Mouse (Mus musculus) left cerebral cortex, postnatal 25 days (tissue): ENCODE data around the gene Ptch1. TPM values are rescaled to one million over a fixed set of nuclear protein-coding genes. Genes with fewer than 3 reads are reported as not detected.

Source experiments
- DNase-seq, 2 experiments: peaks; one replicate each; pipeline ENCODE4 v3.0.0; 2022; ENCODE audit warnings: low spot score in 2 of 2, mixed read lengths in 1 of 2
- intact Hi-C: fragments of 180-260 bp; cut with DNase I; formaldehyde crosslinking; loops from one replicate; pipeline ENCODE4 v1.15.1; 2025
- total RNA-seq, 2 experiments: library from RNA; stranded (reverse); gene quantifications; 2 replicates each; pipeline ENCODE4 v1.2.3; 2021

Ptch1 gene
- total RNA-seq, 2 experiments from 2014 or later, result 44.5 to 48.0 TPM

DNA sequence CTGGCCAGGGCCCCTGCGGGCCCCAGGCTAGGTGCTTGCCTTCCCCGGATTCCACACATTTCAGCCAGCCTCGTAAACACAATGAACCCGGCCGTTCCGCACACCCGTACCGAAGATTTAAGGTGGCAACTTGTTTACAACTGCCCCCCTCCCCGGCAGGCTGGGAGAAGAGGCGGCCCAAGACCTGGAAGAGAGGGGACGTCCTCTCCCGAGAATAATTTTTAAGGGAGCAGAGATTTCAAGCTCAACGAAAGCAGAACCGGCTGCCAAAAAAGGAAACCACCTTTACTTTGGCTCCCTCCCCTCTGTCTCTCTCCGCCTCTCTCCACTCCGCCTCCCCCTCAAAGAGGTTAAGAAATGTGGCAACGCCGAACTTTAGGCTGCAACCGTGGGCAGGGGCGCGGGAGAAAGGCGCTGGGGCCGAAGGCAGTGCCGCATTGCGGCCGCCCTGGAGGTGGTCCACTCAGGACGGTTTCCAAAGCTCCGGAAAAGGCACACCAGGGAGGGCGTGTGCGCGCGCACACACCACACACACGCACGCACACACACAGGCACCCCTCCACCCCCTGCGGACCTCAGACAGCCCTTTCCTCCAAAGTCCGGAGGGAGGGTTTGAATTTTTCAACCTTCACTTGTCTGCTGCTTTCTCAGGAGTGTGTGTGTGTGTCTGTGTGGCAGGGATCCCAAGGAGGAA lies 8.6 kb downstream of the Ptch1 start:
- peak in 1 of 2 experiments; percentile 74 for DNase-seq
- intact Hi-C loops, result loop anchor here (5.0 kb wide), 4 partner anchors 78 to 598 kb away; partner anchors contain the start of gene Habp4

DNA sequence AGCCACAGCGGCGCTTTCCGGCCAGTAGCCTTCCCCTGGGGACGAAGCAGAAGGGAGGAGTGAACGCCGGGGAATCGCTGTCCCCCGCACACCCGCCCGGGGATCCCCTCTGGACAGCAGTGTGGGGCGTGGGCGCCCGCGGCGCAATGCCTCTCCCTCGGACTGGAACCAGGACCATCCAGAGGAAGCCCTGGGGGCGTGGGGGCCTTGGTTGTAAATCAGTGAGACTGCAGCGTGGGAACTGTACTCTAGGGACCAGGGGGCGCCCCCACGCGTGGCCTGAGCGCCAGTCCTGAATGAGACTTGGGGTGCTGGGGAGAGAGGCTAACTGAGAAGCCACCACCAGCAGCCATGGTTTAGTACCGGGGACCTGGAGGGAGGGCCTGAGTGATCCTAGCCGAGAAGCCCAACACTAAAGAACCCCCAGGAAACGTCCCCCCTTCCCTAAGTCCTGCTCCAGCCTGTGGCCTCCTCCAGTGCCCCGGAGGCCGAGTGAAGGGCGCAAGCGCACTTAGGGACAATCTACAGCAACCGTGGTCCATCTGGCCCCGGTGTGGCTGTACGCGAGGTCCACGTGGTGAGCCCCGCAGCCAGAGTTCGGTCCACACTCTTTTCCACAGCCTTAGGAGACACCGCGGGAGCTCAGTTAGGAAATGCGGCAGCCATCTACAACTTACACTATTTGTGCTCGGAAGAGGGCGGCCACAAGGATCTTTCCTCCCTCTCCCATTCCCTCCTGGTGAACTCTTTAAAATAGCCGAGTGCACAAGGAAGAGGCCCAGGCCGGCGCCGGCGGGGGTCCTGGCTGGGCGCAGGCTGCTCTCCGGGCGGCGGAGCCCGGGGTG lies 9.4 kb downstream of the Ptch1 start:
- intact Hi-C loops, result loop anchor here (1.0 kb wide), 1 partner anchor 12 kb away; no protein-coding TSS in a partner anchor

DNA sequence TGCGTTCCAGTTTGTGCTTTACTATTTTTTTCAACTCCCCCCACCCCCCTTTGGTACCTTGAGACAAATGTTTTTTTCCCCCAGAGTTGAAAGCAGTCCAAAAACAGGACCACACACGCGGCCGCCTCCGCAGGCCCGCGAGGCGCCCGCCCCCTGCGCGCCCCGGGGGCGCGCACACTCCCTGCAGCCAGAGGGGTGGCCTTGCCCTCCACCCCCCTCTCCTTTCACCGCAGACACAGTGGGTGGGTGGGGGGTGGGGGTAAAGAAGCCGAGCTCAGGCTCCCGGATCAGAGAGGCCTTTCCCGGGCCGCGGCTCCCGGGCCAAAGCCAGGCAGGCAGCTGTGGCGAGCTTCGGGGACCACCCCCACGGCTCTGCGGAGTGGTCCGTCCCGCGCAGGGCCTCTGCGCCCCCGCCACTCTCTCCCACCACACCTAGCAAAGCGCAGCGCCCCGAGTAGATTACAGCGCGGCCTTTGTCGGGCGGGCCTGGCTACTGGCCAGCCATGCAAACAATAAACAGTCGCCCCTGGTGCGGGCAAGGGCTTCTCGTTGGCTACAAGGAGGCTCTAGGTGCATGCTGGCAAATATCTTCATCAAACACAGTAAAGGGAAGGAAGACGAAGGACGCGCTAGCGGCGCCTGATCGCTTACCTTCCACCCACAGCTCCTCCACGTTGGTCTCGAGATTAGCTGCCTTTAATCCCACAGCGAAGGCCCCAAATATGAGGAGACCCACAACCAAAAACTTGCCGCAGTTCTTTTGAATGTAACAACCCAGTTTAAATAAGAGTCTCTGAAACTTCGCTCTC lies 10.2 kb downstream of the Ptch1 start:
- peak; percentile 53 to 72 for DNase-seq
- intact Hi-C loops, result loop anchor here (1.0 kb wide), 1 partner anchor 11 kb away; no protein-coding TSS in a partner anchor

More for the DNA sequence above, 9.4 kb downstream of the Ptch1 start:
- DNase-seq, result peak; percentile 53 to 60

DNA sequence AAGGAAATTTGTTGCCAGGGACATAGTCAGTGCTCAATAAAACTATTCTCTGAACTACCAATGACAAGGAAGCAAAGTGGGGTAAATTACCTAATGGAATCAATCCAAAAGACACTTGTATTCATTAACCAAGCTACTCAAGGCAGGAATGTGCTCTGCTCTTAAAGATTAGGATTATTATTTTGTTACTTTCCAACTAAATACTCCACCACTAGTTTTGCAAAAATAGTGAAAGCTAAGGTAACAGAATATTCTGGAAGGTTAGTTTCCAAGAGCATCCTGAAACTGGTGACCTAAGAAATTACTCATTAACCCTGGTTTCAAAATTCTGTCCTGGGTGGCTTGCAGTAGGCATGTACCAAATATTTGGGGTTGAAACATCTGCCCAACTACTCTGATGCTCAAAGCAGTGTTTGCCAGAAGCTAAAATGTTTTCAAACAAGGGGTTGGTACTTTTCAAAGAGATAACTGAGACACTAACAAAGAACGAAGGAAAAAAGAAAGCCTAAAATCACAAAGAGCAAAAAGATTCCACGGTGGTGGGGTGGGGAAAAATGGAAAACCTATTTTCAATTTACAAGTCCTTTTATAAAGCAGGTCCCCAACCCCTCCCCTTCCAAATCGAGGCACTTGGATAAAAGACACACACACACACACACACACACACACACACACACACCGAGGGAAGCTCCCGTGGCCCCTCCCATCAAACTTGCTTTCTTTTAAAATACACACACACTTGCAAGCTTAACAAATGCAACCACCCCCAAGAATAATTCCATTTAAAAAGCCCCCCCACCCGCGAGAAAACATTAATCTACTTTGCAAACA lies 11.0 kb downstream of the Ptch1 start:
- intact Hi-C loops, result no loop called here
- DNase-seq, result no peak

DNA sequence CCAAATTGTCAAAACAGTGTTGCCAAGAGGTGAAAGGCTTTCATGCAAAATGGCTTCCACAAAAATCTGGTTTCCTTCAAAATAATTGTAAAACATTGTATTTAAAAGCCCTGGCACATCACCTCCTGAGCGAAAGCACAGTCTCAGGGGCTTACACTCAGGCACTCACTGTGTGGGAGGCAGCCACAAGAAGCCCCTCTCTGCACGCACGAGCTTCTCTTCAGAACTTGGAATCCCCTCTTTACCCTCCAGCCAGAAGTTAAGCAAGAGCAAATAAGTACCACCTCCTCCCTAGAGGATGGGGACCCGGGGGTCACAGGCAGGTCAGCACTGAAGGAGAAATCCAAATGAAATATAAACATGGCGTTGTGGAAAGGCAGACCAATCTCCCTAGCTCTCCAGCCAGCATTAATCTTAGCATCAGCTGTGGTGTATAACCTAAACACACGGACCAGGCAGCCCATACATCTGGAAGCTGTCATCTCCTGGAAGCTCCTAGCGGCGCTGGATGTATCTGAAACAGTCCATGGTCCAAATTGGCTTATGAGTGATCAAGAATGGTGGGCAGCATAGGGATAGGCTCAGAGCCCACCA lies 15.0 kb downstream of the Ptch1 start:
- intact Hi-C loops, result no loop called here
- no peak for DNase-seq

DNA sequence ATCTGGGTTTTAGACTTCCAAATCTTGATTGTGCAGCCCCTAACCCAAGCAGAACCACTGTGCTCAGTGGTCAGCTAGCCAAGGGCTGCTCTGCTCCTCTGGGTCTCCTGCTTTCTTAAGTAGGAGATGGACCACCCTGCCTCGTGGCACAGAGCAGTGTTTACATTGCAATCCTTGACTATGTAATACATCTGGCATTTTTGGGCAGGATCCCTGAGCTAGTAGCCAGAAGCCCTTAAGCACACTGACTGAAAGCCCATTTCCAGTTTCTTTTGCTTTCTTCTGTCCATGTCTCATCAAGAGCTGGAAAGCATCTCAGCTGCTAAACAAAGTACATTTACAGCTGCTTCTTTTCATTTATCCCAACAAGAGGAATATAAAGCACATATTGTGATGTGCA lies 17.0 kb downstream of the Ptch1 start:
- DNase-seq, result no peak
- intact Hi-C loops, result no loop called here

DNA sequence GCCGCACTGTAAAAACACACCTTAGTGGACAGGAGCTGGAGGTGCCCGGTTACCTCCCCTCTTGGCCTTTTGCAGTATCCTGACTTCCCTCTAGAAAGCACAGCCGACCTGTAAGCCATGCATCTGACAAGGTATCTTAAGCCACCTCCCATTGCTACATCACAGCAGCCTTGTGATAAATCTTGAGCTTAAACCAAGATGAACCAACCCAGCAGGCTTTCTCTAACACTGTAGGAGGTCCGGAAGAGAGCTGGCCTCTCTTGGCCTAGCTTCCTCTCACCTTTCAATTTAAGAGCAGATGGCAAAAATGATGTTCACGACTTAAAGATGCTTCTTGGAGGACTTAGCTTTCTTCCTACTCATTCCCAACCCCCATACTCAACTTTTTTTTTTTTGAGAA lies 17.5 kb downstream of the Ptch1 start:
- intact Hi-C loops, result no loop called here
- no peak for DNase-seq

DNA sequence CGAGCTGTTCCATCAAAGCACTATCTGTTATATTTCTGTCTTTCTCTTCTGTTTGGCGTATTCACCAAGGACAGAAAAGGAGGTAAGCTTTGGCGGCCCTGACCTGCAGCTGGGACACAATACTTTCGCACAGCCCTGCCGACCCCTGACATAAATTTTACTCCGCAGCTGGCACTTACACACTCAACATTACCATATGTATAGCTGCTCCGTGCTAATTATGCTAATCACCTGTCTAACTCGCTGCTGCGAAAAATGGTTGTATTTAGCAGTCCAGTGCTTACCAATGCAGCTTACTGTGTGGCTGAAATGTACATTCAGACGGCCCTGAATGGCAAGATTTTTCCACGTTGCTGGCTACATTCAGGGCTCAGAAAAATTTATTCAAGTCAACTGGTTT lies 18.8 kb downstream of the Ptch1 start:
- intact Hi-C loops, result no loop called here
- DNase-seq, result no peak

DNA sequence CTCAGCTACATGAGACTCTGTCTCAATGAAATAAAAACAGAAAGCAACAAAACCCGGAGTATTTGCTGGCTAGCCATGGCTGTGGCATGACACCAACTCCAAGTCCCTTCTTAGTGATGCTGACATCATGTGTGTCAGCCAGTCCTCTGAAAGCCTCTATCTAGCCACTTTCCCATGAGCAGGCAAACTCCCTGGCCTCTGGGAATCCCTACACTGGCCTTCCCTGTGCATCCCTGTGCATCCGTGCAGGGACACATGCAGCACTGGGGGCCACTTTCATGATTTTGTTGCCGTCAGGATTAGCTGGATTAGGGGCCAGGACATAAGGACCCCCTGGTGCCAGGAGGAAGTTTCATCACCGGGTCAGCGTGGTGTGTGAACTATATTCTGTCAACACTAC lies 20.0 kb downstream of the Ptch1 start:
- intact Hi-C loops, result no loop called here
- DNase-seq, result no peak

DNA sequence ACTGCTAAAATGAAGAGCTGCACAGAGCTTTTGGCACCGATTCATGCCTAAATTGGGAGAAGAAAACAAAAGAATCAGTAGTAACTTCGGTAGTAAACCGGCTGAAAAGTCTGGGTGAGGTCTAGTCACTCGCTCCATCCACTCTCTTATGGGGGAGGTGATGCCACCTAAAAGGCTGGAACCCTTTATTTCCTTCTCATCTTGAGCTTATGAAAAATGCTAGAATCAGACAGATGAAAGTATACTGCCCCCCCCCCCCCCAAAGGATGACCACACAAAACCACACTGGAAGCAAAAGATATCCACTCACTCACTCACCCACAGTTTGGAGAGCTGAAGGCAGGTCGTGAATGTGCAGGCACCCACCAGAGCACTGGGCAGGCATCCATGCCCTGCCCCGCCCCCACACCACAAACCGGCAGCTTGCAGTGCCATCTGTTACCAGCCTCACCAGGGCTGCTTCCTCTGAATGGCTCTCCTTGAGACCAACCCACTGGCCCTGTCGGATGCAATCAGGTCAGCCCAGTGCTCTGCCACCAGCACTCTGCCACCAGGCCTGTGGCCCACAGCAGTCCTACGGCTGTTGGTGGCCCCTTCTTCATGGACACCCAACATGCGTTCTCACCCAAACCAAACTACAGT lies 21.0 kb downstream of the Ptch1 start:
- DNase-seq, result peak; percentile 66 to 92
- intact Hi-C loops, result loop anchor here (1.0 kb wide), 1 partner anchor 11 kb away; no protein-coding TSS in a partner anchor

DNA sequence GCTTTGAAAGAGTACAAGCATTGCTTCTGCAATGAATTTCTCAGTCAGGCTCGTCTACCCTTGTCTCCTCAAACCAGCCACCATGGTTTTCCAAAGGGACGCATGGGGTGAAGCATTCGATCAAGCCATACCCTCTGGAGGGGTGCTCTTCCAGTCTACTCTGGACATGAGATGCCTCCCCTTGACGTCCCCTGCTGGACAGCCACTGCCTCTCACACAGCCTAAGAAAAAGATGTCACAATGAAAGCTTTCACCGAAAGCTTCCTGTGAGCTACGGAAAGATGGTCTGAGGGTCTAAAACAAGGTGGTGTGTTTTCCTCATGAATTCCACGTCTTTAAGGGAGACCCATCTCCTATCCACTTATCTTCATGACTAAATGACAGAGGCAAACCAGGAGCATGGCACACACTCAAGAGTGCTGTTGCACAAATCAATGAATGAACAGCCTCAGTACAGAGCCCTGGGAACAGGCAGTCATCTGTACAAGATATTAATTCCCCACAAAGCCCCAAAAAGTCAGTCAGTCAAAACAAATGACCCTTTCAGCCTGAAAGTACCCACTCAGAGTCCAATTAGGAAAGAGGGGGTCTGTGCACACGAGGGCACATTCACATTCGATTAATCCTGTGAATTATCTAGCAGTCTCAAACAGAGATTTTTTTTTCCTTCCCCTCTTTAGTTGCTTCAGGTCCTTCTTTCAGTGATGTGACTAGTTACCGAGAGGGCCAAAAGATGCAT lies 21.7 kb downstream of the Ptch1 start:
- no peak for DNase-seq
- intact Hi-C loops, result loop anchor here (1.0 kb wide), 1 partner anchor 12 kb away; no protein-coding TSS in a partner anchor

DNA sequence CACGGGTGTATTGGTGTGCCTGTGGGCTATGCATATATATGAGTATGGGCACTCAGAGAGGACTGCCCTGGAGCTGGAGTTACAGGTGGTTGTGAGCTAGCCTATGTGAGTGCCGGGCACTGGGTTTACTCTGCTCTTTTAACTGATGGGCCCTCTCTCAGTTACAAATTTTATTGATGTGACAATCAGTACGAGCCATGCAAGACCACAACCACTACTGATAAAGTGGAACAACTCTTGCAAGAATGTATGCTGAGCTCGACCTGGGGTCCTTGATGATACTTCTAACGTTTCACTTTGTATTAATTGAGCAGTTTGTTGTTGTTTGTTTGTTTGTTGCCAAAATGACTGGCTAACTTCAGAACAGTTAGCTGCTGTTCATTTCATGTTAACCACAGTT lies 23.0 kb downstream of the Ptch1 start:
- intact Hi-C loops, result no loop called here
- no peak for DNase-seq

DNA sequence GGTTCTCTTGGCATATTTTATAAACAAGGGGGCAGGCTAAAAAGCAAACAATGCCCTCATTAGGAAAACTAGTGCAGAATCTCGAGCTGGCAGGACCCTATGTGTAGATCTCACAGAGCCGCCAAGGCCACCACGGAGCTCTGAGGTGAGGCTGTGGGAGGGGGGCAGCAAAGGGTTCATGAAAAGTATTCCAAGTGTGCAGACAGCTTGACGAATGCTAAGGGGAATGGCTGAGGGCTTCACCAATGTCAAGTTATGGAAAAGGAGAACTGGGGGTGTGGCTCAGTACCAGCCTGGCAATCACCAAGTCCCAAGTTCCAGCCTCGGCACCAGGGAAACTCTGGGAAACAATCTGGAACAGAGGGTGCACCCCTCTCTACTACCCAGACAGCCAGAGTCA lies 24.2 kb downstream of the Ptch1 start:
- intact Hi-C loops, result no loop called here

DNA sequence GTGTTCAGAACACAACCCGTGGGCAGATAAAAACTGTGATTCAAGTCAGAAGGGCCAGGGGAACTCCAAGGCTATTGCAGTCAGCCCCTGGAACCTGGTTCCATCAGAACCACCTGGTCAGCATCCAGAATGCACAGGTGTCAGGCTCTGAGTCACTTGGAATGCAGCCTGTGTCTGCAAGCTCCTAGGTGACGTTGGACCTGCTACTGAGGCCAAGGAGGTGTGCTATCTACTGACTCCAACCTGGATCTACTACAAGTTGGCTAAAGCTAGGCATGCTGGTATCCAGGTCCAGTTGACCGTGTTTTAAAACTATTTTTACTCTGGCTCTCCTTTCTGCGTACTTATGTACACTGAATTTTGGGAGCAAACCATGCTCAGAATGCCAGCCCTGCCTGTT lies 24.8 kb downstream of the Ptch1 start:
- DNase-seq, result no peak
- intact Hi-C loops, result no loop called here

More for the DNA sequence above, 24.2 kb downstream of the Ptch1 start:
- DNase-seq, result no peak

DNA sequence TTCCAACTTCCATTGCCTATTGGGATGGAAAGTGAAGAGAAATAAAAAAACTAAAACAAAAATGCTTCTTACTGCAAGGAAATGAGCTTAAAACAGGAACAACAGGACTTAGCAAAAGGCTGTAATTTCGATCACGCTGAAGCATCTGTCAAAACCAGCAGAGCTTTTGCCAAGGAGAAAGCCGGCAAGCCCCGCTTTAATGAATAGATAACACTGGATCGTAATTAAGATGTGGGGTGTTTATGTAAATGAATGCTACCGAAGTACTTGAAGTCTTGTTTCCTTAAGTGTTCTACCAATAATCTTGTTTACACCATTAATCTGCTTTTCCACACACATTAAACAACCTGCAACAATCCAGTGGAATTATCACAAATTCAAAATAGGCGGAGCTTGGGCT lies 28.1 kb downstream of the Ptch1 start:
- DNase-seq, result no peak
- intact Hi-C loops, result no loop called here

DNA sequence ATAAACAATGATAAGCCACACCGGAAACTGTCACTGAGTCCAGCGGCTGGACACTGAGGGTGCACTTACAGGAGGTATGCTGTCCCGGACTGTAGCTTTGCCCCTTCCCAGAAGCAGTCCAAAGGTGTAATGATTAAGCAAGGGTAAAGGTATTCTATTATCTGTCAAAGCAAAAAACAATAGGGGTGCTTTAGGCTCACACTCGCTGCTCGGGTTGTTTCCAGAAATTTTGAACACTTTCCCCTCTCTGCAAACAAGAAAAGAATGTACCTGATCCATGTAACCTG lies 28.5 kb downstream of the Ptch1 start:
- DNase-seq, result no peak
- intact Hi-C loops, result no loop called here

DNA sequence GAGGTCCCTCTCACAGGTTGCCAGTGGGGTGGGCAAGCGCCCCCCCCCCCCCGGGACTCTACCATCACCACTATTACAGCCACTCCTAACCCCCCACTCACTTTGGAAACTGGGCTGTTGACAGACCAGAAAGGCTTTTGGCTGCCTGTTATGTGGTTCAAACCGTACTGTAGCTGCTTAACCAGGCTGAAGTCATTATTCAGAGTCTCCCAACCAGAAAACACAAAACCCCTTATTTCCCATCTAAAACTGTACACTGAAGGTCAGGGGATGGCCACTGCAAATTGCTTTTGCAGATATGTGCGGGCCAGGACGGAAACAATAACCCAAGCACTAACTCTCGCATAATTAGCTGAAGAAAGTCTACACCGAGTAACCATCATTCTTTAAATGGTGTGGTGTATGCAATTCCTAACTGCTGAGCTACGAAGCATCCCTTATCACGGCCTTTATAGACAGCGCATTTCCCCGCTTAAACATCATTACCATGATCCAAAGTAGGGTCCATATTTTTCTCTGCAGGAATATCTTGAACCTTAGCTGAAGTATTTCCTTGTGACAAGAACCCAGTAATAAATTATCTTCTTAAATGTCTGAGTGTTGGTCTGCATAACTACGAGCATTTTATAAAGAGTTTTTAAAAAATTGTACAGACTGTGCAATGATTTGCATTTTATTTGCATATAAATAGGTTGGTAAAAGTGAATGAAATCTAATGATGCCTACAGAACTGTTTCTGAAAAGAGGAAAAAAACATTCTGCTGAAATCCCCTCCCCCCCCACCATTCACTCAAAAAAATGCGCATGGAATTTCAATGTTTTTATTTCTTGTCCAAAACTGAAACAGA lies 29.1 kb downstream of the Ptch1 start:
- no peak for DNase-seq
- intact Hi-C loops, result no loop called here
